Mouse (Mus musculus) layer of hippocampus, adult 11-12 months (tissue): ENCODE results near the gene Zbtb41.

Experiments
- DNase-seq: peaks from one replicate; pipeline ENCODE4 v3.0.0; 2022; ENCODE audit warnings: low spot score

The Zbtb41 gene

DNA sequence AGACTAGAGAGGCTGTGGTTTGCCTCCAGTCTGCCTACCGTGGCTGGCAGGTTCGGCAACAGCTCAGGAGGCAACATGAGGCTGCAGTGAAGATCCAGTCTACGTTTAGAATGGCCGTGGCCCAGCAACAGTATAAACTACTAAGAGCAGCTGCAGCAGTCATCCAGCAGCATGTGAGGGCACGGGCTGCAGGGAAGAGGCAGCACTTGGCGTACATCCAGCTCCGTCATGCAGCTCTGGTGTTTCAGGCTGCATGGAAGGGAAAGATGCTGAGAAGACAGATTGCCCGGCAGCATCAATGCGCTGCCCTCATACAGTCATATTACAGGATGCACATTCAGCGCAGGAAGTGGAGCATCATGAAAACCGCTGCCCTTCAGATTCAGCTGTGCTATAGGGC lies 56.8 kb downstream of the Zbtb41 start:
- DNase-seq = peak; percentile 15

DNA sequence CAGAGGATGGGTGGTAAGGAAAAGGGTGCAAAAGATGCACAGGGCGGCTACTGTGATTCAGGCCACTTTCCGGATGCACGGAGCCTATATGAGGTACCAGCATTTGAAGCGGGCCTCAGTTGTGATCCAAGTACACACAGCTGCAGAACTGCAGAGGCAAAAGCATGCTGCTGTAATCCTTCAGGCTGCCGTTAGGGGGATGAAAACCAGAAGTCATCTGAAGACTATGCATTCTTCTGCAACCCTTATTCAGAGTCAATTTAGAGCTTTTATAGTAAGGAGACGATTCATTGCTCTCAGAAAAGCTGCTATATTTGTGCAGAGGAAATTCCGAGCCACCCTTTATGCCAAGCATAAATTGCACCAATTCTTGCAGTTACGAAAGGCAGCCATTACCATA lies 58.2 kb downstream of the Zbtb41 start:
- DNase-seq = no peak

DNA sequence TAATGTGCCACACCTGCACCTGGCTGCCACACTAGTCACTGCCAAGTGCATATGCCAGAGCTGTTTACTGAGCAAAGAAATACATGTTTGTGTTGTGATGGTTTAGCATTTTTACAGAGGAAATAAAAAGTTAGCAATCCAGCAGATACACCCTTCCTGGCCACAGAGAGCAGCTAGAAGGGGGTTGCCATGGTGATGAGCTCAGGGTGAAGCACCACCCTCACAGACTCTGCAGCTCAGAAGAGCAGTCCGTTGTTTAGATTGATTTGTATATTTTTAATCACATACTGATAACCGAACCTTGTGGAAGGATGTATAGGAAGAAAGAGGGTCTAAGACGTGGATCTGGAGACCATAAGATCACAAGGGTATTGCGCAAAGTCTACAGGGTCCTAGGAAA lies 59.1 kb downstream of the Zbtb41 start:
- DNase-seq = no peak

DNA sequence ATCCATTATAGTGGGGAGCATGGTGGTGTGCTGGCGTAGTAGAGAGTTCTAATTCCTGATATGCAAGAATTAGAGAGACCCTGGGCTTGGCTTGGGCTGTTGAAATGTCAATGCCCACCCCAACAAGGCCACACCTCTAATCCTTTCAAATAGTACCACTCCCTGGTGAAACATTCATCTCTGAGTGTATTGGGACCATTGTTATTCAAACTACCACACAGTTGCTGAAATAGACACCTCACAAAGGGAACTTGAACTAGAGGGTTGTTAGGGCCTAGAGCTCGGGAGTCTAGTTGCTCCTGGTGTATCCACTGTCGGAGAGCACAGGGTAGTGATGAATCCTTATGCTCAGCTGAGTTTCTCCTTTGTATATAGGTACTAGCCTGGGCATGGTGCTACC lies 72.5 kb downstream of the Zbtb41 start:
- no peak for DNase-seq

DNA sequence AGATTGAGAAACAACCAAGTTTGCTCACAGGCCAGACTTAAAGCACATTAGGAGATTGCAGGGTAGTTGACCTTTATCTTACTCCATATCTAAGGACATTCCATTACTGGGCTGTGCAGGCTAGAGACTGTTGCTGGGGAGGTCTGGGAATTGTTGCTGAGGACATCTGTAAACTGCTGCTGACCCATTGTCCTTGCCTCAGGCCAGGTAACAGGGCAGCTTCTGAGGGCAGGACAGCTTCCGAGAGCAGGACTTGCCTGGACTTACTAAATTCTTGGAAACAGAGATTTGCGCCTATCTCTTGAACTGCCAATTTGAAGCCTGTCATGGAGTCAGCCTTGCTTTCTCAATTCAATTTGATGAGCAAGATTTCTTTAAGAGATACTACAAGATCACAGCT lies 73.3 kb downstream of the Zbtb41 start:
- no peak for DNase-seq

DNA sequence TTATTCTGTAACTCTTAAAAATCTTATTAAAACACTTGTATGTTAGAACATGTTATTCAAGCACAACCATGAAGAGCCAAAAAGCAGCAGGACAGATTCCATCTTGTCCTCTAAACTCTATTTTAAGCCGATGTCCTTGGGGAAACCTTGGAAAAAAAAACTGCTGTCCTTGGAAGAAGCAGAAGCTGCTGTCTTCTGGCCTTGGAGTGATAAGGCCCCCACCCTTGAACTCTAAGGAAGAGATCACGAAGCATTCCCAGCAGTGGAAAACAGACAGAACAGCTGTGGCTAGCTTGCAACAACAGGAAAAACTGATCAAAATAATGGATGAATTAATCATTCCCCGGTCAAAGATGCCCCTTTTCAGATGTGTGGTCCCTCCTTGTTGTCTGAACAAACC lies 74.1 kb downstream of the Zbtb41 start:
- no peak for DNase-seq

DNA sequence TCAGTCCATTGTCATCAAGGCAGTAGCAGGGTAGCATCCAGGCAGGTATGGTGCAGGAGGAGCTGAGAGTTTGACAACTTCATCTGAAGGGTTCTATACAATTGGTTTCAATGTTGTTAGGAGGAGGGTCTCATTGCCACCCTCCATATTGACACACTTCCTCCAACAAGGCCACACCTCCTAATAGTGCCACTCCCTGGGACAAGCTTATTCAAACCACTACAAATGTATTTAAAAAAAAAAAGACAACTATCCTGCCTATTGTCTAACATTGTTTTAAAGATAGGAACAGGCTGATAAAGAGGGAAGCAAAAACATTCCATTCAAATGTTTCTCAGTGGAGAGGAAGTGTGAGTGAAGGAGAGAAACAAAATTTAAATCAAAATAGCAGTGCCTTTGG lies 77.7 kb downstream of the Zbtb41 start:
- DNase-seq = no peak

DNA sequence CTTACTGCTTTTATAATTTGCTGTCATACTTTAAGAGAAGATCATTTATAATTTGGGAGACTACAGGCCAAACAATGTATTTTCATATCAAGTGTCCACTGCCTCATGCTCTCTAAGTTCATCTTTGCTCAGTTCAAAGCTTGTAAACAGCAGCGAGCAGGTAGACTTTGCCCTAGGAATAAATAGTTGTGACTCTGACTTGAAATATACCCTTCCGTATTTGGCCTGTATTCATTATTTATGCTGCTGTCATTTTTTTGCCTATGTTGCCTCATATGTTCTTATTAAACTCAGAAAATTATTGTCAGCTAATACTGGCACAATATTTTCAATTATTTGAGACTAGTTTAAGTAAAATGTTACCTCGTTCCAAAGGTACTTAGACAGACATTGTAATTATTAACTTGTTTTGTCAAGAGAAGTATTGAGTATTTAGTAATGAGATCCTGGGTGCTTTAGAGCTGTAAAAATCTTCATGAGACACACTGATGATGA lies 79.2 kb downstream of the Zbtb41 start, which contains the start of gene F13b:
F13b (plus strand) TSS at position 445 of the 495 bp plus-strand sequence.
- DNase-seq = no peak
